Mouse (Mus musculus) natural killer cell, adult 2 months (primary cell): ENCODE measurements at regions not wholly inside any gene's neighbourhood (a gene's known extent, or its start where the extent isn't known, plus 50 kb on each side); places are given as distances from the start of the nearest gene placed in this dataset.
A peak's percentile ranks its signal among the peaks of the same experiment; 100 is the strongest.

Experiments used
- DNase-seq, 2 experiments: peaks; one replicate each; pipeline ENCODE4 v3.0.0; 2022; ENCODE audit warnings: low spot score in 2 of 2

- DNase-seq = no peak
These were observed 59.9 kb upstream of the Prelid3b start for GRCm38 (mm10) chr2:174532671-174533363.

GRCm38 (mm10) chr2:174540717-174541116 is 67.8 kb upstream of the Prelid3b start:
- DNase-seq = no peak

DNA sequence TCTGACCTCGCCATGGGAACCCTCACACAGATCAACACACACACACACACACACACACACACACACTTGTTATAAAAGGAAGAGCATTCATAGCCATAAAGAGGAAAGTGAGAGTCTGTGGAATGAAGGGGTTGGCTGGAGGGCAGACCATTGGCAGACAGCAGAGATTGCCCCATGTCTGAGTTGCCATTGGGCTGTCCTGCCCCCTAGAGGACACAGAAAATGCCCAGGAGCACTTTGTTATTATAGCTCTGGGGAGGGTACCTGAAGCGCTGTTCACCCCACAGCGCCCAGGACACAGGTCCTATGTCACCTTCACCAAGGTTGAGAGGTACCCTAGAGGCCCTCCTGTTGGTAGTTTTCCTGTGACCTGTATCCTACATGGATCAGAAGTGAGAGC is 74.3 kb upstream of the Prelid3b start:
- DNase-seq = peak in 1 of 2 experiments; percentile 15

DNA sequence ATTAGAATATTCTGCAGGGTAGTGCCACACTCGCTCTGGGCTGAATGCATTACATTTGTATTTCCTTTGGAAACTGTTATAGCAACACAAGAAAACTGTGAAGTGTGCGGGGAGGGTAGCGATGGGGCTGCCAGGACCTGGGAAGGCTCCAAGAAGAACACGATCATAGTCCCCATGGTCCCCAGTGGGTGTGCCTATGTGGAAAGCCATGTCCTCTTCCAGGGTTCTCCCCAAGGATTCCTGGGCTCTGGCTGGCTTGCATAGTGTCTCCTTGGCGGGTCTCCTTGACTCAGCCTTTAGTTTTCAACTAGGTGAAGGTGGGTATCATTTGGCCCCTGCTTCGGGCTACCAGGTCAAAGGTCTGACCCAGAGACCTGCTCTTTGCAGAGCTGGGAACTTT is 74.8 kb upstream of the Prelid3b start:
- no peak for DNase-seq

GRCm38 (mm10) chr2:174548776-174549175 is 75.9 kb upstream of the Prelid3b start:
- no peak for DNase-seq

- DNase-seq = no peak
These were observed 82.9 kb upstream of the Prelid3b start for GRCm38 (mm10) chr2:174555778-174556177.

GRCm38 (mm10) chr2:174561828-174562429 is 81.4 kb upstream of the Zfp831 start:
- no peak for DNase-seq

DNA sequence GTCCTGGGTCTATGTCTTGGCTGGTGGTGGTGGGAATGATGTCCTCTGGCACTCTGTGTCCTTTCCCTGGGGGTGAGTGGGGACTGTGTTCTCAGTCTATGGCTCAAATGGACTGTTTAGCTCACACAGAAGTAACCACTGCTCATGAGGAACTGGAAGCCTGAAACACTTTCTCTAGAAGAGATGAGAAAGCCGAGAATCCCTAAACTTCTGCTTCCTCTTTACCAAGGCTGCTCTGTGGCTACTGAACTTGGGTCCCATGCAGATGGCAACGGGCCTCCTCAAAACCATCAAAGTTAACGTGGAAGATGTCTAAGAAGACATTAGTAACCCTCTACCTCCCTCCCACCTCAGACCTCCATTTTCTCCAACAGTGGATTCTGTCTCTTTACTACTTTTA is 79.4 kb upstream of the Zfp831 start:
- DNase-seq = no peak

- DNase-seq = no peak
These were observed 78.5 kb upstream of the Zfp831 start for GRCm38 (mm10) chr2:174564817-174565216.

DNA sequence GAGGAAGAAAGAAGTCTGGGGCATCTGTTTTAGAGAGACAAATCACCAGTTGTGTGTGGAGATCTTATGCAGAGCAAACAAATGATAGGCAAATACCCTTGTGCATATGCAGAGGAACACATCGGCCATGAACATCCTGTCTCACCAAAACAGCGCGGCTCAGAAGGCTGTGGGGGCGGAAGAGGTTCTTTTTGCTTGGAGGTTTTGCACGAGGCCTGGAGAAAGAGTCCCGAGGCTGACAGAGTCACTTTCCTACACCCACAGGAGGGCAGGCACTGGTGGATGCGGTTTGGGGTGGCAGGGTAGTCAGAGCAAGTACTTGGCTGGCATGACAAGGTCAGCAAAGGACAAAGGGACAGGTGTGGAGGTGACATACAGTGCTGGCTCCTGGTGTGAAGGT is 77.4 kb upstream of the Zfp831 start:
- peak in 1 of 2 experiments; percentile 40 for DNase-seq

DNA sequence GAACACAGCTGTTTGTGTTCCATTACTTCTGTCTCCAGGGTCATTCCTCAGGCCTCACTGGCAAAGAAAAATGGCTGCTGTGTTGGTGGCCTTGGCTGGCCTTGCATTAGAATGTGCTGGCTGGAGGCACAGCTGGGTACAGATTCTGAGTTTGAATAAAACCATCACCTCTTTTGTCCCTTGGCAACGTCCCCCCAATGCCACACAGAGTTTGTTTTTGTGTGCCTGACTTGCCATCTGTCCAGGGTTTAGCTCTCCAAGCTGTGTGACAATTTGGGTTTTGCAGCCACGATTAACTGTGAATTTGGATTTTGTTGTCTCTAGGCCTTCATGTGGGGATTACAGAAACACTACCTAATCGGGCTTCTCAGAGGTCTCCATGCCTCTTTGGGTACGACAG is 76.6 kb upstream of the Zfp831 start:
- DNase-seq = no peak

DNA sequence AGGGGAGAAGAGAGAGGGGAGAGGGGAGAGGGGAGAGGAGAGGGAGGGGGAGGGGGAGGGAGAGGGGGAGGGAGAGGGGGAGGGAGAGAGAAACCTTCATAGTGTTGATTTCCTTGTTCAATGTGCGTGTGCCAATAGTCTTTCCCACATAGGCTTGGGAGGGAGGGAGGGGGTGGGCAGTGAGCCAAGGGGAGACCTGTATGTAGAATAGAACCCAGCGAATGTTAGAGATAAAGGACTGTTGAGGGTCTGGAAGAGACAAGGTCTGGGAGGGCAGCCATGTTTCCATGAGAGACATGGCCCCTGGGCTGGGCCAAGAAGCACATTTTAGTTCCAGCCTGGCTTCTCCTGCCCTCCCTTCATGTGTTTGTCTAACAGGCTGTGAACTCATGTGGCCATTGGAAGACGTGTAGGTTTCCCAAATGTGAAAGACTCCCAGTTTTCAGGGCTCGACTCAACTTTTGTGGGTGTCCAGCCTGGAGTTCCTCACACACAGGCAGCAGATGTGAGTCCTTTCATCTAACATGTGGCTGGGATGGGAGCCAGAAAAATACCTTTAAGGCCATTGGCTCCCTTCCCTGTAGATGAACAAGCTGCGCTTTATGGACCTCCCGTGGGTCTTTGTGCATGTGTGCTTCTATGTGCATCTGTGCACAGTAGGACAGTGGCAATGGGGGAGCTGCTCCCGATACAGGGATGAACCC is 68.4 kb upstream of the Zfp831 start:
- no peak for DNase-seq

- no peak for DNase-seq
These were observed 67.8 kb upstream of the Zfp831 start for GRCm38 (mm10) chr2:174575546-174575945.

DNA sequence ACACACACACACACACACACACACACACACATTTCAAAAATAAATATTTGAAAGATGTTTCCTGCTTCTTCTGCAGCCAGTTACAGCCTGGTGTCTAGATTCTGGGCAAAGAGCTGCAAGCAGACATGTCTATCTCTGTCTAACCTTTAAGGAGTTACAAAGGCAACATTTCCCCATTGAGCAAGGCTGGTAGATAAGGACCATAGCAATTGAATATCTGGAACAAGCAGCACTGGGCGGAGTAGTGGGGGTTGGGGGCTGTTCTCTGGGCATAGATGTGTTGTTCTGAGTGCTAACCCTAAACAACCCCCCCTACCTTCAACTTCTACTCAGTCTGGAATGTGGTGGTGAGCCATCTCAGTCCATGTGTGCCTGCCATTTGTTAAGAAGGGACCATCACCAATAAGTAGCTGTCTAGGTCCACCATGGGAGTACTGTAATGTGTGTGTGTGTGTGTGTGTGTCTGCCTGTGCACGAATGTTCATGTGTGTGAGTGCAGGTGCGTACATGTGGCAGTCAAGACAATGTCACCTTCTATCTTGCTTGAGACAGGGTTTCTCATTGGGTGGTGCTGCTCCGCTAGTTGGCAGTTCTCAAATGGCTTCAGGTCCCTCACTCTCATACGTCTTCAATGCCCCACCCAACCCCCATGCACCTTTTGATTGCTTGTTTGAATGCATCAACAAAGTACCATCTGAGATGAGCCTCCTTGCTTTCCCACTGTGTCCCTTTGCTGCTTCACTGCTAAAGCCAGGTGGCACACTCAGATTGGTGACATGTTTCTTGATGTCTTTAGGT is 62.2 kb upstream of the Zfp831 start:
- no peak for DNase-seq

GRCm38 (mm10) chr2:174584272-174584671 is 59.1 kb upstream of the Zfp831 start:
- no peak for DNase-seq
